Mouse (Mus musculus) gastrocnemius, postnatal 36 days (tissue): ENCODE results near the gene Hoxb7. TPM values are rescaled to one million over a fixed set of nuclear protein-coding genes. Genes with fewer than 3 reads are reported as not detected.

Experiments
- DNase-seq, 2 experiments: peaks; one replicate each; pipeline ENCODE4 v3.0.0; 2022
- intact Hi-C: fragments of 180-260 bp; cut with DNase I; formaldehyde crosslinking; loops from one replicate; pipeline ENCODE4 v1.15.1; 2025
- total RNA-seq, 2 experiments: library from RNA; stranded (reverse); gene quantifications; 2 replicates each; pipeline ENCODE4 v1.2.3; 2021

The Hoxb7 gene
- total RNA-seq, 2 experiments from 2014 or later: 0.39 to 0.41 TPM

GRCm38 (mm10) chr11:96282795-96283430 is 3.5 kb upstream of the Hoxb7 start:
- no peak for DNase-seq
- intact Hi-C loops: loop anchor here (5.0 kb wide), 1 partner anchor 579 kb away; no protein-coding TSS in a partner anchor

DNA sequence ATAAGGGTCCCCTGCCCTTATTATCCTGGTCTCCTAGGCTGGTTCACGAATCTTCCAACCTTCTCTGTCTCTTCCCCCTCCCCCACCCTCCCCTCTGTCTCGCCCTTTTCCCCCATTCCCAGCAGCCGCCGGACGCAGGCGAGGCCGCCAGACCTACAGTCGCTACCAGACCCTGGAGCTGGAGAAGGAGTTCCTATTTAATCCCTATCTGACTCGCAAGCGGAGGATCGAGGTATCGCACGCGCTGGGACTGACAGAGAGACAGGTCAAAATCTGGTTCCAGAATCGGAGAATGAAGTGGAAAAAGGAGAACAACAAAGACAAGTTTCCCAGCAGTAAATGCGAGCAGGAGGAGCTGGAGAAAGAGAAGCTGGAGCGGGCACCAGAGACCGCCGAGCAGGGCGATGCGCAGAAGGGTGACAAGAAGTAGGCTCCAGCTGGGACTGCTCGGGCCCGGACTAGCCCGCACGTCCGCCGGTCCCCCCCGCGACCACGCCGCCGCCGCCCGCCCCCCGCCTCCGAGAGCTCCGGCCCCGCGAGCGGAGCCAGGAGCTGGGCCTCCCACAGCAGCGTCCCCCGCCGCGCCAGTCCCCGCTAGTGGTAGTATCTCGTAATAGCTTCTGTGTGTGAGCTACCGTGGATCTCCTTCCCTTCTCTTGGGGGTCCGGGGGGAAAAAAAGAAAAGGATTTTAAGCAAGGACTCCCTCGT is 2.2 kb upstream of the Hoxb7 start:
- intact Hi-C loops: loop anchor here (5.0 kb wide), 1 partner anchor 578 kb away; no protein-coding TSS in a partner anchor
- DNase-seq: no peak

DNA sequence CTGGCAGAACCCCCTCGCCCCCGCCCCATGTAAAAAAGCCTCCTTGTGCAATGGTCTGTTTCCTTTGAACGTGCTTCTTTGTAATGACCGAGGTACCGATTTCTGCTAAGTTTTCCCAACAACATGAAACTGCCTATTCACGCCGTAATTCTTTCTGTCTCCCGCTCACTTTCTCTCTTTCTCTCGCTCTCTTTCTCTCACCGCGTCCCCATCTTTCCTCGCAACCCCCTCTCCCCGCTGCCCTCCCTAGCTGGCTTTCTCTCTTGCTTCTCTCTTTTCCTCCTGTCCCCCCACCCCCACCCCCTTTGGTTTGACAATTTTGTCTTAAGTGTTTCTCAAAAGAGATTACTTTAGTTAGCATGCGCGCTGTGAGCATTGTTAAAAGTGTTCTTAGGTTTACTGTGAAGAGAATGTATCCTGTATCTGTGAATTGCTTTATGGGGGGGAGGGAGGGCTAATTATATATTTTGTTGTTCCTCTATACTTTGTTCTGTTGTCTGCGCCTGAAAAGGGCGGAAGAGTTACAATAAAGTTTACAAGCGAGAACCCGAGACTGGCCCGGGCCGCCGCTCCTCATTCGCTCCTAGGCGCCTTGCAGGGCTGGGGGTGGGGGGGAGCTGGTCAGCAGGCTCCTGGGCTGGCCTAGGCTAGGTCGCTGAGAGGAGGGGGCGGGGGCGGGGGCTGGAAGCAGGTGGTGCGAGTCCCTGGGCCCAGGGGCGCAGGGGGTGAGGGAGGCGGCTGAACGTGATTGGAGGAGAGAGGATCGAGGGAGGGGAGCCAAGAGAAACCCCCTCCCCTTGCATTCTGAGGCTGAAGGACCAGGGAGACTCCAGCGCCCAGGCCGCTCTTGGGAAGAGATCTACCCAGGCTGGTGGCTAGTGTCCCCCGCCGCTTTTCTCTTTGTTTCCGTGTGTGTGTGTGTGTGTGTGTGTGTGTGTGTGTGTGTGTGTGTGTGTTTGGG is 1.4 kb upstream of the Hoxb7 start:
- intact Hi-C loops: loop anchor here (5.0 kb wide), 1 partner anchor 577 kb away; no protein-coding TSS in a partner anchor
- DNase-seq: no peak

GRCm38 (mm10) chr11:96286739-96287385 is 439 bp downstream of the Hoxb7 start:
- DNase-seq: peak in 1 of 2 experiments; percentile 33
- intact Hi-C loops: no loop called here

DNA sequence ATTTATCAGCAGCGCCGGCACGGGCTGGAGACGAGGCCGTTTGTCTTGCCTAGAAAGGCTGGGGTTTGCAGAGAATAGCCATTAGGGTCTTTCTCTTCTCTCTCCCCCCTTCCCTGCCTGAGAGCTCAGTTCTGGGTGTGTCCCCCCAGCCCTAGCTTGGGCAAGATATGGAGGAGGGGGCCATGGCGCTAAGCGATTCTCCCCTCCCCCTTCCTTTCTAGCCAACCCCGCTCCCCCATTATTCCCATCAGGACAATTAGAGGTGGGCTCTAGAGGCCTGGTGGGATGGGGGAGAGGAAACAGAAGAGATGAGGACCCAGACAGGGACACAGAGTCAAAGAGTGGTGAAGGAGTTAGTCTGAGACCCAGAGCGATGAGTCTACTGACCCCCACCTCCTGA is 988 bp downstream of the Hoxb7 start:
- no peak for DNase-seq
- intact Hi-C loops: no loop called here

DNA sequence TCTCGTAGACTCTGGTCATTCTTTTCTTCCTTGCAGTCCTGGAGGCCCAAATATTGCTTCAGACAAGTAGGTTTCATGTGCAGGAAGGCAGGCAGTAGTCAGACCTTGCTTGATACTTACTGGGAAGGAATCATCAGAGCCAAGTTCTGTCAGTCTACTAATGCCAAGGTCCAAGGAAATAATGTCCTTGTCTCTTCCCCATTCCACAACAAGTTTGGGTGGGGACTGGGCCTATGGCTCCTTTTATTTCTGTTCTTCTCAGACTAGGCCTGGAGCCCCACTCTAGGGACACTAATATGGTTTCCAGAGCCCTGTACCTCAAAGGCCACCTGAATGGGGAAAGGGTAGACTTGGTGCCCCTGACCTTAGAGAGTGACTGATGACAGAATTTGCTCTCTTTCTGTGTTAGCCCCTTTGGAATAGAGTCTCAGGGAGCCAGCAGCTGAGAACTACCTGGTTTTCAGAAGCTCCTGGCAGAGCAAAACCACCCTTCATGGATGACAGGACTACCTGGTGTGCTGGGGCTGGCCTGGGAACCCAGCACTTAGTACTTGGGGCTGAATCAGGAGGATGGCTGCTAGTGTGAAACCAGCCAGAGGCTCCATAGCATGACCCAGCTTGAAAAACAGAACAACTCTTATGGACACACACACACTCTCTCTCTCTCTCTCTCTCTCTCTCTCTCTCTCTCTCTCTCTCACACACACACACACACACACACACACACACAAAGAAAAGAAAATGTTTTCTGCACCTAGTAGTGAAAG is 2.2 kb downstream of the Hoxb7 start:
- intact Hi-C loops: no loop called here
- no peak for DNase-seq

- no peak for DNase-seq
- intact Hi-C loops: no loop called here
Observed at GRCm38 (mm10) chr11:96289293-96289692, 2.9 kb downstream of the Hoxb7 start.

GRCm38 (mm10) chr11:96289837-96290236 is 3.4 kb downstream of the Hoxb7 start:
- intact Hi-C loops: no loop called here
- no peak for DNase-seq

GRCm38 (mm10) chr11:96290705-96291355 is 4.4 kb downstream of the Hoxb7 start:
- no peak for DNase-seq
- intact Hi-C loops: no loop called here

GRCm38 (mm10) chr11:96291681-96292564 is 5.5 kb downstream of the Hoxb7 start, which contains the start of gene Hoxb6:
Gene Hoxb6, plus strand, starts transcription at chr11:96292476.
- no peak for DNase-seq
- intact Hi-C loops: no loop called here

GRCm38 (mm10) chr11:96292565-96293301 is 6.3 kb downstream of the Hoxb7 start:
- DNase-seq: no peak
- intact Hi-C loops: no loop called here

- intact Hi-C loops: no loop called here
- DNase-seq: no peak
Observed at GRCm38 (mm10) chr11:96293302-96293921, 7.0 kb downstream of the Hoxb7 start.

DNA sequence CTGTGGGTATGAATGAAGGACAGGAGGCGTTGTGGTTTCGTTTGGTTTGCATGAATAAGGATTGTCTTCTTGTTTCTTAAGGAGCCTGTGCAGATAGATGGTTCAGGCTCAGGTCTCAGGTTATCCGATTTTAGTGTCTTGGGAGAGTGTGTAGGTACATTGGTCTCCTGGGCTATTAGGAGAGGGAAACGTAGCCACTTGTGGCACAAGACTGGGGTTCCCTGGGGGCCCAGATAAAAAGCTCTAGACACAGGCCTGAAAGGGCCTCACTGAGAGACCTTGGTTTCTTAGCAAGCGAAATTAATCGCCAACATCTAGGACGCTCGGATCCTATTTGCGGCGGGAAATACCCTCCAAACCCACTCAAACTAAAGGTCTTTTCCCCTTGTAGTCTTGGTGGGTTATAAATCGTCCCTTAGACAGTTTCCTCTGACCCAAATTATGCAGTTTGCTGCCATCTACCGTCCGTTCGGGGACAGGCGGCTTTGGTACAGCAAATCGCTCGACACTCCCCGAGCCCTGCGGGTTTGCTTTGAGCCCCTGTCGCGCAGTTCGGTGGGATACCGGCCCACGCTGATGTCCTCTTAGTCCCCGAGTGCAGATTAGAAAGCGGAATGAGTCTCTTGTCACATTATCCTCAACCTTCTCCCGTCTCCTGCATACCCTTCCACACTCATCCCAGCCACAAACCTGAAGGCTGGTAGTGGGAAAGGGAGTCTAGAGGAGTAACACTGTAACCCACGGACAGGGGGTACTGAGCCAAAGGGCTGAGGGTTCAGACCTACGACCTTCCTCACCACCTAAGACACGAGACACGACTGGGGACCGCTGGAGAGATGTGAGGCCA is 8.0 kb downstream of the Hoxb7 start:
- intact Hi-C loops: no loop called here
- DNase-seq: peak in 1 of 2 experiments; percentile 49

DNA sequence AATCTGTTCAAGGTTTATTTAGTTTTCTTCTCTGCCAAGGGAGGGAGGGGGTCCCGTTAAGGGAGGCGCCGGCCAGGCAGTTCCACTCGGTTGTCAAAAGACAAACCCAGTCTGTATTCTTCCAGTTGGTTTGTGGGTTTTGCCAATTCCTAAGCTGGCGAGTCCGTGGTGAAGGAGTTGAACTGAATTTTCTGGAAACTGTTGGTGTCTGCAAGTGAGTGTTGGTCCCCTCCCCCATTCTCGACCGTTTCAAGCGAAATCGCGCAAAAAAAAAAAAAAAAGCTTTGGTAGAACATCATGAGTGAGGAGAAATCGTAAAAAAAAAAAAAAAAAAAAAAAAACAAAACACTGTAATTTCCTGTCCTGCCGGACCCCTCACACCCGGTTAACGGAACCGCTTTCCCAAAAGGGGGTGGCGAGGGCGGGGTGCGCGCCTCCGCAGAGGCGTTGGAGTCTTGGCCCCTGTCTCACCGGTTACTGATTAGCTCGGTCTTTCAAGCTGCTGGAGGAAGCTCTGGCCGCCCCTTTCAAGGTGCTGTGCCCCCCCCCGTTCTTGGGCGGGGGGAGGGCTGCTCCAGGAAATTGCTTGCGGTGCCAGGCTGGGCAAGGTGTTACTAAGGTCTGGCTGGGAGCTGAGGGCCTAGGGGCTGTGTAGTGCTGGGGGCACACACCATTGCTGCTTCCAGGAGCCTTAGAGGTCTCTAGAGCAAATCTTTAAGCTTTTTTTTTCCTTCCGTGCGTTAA is 8.8 kb downstream of the Hoxb7 start:
- intact Hi-C loops: no loop called here
- DNase-seq: no peak

- no peak for DNase-seq
- intact Hi-C loops: no loop called here
Observed at GRCm38 (mm10) chr11:96296997-96297396, 10.6 kb downstream of the Hoxb7 start.
